Mouse (Mus musculus): Measurements from ENCODE around the gene Iqgap1. TPM values are rescaled to one million over a fixed set of nuclear protein-coding genes. Genes with fewer than 3 reads are reported as not detected.
"Not testable (repeated sequence)": the region's sequence is repeated elsewhere in the genome, so short reads cannot be mapped to it uniquely, and the experiment has no call there.

The Iqgap1 gene
- polyA plus RNA-seq, 1 experiment: 48.9 TPM

DNA sequence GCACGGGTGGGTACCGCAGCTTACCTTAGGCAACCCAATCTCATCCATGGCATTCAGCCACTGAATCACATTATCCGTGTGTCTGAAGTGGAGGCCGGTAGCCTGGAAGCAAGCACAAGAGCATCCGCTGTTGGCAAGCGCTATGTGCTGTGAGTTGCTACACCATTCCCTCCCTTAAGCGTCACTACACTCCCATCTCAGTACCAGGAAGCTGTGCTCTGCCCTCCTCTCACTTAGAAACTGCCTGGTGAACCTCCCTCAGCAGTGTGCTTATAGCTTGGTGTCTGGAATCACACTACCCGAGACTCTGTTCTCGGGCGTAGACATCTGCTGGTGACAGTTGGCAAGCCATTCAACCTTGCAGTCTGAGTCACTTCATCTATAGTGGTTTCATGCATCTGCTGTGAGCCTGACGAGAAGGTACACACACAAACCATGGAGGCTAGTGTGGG lies 58.9 kb downstream of the Iqgap1 start:
- DNase-seq (ENCODE audit: low read depth): no peak

GRCm38 (mm10) chr7:80766072-80766471 lies 59.7 kb downstream of the Iqgap1 start:
- DNase-seq (ENCODE audit: low read depth): no peak

- no peak for DNase-seq (ENCODE audit: low read depth)
Measured at GRCm38 (mm10) chr7:80763864-80764437, 61.8 kb downstream of the Iqgap1 start.

GRCm38 (mm10) chr7:80762297-80762696 lies 63.5 kb downstream of the Iqgap1 start:
- DNase-seq (ENCODE audit: low read depth): no peak

- no peak for DNase-seq (ENCODE audit: low read depth)
Measured at GRCm38 (mm10) chr7:80754086-80754485, 71.7 kb downstream of the Iqgap1 start.

DNA sequence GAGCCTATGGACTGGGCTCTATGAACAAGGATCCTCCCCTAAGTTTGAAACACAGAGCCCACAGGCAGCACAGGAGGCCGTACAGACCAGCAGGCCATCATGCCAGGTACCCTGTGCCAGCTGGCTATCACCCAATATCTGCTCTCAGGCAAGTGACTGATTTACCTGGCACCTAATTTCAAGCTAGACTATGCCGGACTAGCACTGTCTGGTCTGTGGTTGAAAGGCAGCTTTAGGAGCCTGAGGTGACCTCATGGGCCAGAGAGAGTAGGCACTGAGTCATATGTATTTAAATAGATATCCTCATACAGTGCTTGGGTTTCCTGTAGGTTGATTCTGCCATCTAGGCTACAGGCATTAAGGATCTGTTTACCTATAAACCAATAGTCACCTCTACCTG lies 72.2 kb downstream of the Iqgap1 start:
- DNase-seq (ENCODE audit: low read depth): peak; percentile 62

DNA sequence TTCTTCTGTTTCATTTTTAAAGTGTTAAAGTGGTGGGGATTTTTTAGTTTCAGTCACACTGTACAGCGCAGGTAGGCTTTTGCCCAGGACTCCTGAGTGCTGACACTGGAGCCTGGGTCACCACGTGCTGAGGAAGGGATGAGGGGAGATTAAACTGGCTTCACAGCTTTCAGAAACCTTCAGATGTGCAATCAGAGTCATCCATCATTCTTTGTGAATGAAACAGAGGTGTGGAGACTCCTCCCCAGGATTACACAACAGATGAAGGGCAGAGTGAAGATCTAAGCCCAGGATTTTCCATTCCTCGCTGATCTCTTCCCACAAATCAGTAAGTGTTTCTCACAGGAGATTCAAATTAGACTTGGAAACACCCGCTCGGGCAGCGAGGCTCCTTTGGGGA lies 76.2 kb downstream of the Iqgap1 start:
- DNase-seq (ENCODE audit: low read depth): peak; percentile 75

- not testable (repeated sequence) for DNase-seq (ENCODE audit: low read depth)
Measured at GRCm38 (mm10) chr7:80749109-80749508, 76.7 kb downstream of the Iqgap1 start.

DNA sequence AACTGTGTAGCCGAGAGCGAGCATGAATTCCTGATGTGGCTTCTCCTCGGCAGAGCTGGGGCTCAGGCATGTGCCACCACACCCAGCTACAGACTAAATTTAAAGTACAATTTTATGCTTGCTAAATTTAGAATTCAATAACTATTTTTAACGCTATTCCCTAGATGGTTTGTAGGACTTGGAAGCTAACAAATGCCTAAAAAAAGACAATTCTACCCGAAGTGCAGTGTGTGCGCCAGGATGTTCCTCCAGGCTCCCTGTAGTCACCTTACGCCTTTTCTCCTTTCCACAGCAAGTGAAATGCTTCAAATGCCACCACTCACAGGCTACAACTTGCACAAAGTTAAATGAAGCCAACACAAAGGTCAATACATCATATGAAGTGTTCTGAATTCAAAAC lies 78.4 kb downstream of the Iqgap1 start:
- no peak for DNase-seq (ENCODE audit: low read depth)

- no peak for DNase-seq (ENCODE audit: low read depth)
Measured at GRCm38 (mm10) chr7:80746166-80746761, 79.5 kb downstream of the Iqgap1 start.

DNA sequence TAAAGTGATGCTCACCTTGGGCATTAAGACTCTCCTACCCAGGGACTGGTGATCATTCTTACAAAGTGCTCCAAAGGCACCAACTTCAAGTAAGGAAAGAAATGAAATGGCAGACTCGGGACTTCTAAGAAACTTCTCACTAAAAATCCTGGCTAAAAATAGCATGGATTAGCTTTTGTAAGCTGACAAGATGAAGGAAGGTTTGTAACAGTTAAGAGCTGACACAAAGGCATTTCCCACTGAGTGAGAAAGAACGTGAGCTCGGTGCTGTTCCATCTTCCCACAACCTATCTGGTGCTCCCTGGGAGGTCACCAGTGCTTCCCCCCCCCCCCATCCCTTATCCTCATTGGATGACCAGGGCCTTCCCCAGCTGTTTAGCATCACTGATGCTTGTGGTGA lies 80.0 kb downstream of the Iqgap1 start:
- DNase-seq (ENCODE audit: low read depth): no peak

GRCm38 (mm10) chr7:80745250-80745649 lies 80.5 kb downstream of the Iqgap1 start:
- no peak for DNase-seq (ENCODE audit: low read depth)

GRCm38 (mm10) chr7:80743920-80744630 lies 81.7 kb downstream of the Iqgap1 start:
- peak; percentile 55 for DNase-seq (ENCODE audit: low read depth)

DNA sequence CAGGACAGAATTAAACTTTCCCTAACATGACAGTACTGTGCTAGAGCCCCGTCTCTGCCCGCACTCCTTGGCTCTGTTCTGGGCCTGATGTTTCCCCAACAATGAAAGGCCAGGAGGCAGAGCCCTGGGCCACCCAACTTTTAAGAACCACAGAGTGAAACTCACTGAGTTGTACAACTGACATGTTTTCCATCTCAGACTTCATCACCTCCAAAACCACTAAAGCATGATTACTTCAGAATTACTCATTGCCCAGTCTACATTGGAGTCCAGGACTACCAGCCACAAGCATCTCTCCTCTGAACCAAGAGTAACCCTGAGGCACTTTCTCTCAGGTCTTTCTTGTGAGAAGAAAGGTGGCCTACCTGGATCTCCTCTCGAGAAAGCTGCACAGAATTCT lies 83.1 kb downstream of the Iqgap1 start:
- DNase-seq (ENCODE audit: low read depth): no peak

- DNase-seq (ENCODE audit: low read depth): no peak
Measured at GRCm38 (mm10) chr7:80740954-80741353, 84.8 kb downstream of the Iqgap1 start.

GRCm38 (mm10) chr7:80736199-80736598 lies 89.6 kb downstream of the Iqgap1 start:
- DNase-seq (ENCODE audit: low read depth): no peak

- no peak for DNase-seq (ENCODE audit: low read depth)
Measured at GRCm38 (mm10) chr7:80732986-80733385, 92.8 kb downstream of the Iqgap1 start.

GRCm38 (mm10) chr7:80729662-80730061 lies 96.1 kb downstream of the Iqgap1 start:
- no peak for DNase-seq (ENCODE audit: low read depth)

GRCm38 (mm10) chr7:80721041-80721440 lies 104.7 kb downstream of the Iqgap1 start:
- DNase-seq (ENCODE audit: low read depth): no peak

GRCm38 (mm10) chr7:80719582-80719981 lies 106.2 kb downstream of the Iqgap1 start:
- DNase-seq (ENCODE audit: low read depth): no peak

GRCm38 (mm10) chr7:80719038-80719437 lies 106.7 kb downstream of the Iqgap1 start:
- DNase-seq (ENCODE audit: low read depth): no peak

DNA sequence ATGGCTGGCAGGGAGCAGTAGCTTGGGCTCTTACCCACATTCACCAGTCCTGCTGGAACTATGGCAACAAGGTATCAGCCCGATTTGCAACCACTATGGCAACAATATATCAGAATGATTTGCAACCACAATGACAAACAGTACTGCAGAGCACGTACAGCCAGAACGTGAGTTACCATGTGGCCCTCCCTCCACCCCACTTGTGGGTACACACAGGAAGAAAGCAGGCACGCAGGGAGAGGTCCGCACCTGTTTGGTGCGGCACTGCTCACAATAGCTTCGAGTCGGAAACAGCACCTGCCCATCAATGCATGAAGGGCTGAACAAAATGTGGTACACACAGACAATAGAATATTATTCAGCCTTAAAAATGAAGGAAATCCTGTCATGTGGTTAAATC lies 107.3 kb downstream of the Iqgap1 start:
- no peak for DNase-seq (ENCODE audit: low read depth)

- DNase-seq (ENCODE audit: low read depth): no peak
Measured at GRCm38 (mm10) chr7:80716758-80717157, 109.0 kb downstream of the Iqgap1 start.

Data from gonadal fat pad, adult 2 months (tissue).